Mouse (Mus musculus) gastrocnemius, adult 8-10 months (tissue): ENCODE measurements around the gene Atp5g3. TPM values are rescaled to one million over a fixed set of nuclear protein-coding genes. Genes with fewer than 3 reads are reported as not detected.
"Not testable (repeated sequence)": the region's sequence is repeated elsewhere in the genome, so short reads cannot be mapped to it uniquely, and the experiment has no call there.

Source experiments
- DNase-seq, 2 experiments: peaks; one replicate each; pipeline ENCODE4 v3.0.0; 2022; ENCODE audit warnings: low spot score in 2 of 2
- total RNA-seq, 4 experiments: library from RNA; stranded (reverse); gene quantifications; 2 replicates each; pipeline ENCODE4 v1.2.4; 2022

Gene Atp5g3
- total RNA-seq, 4 experiments from 2014 or later, result 989 to 1,084 (median 1,053) TPM

- DNase-seq, result not testable (repeated sequence)
Observed at GRCm38 (mm10) chr2:73896919-73897318, 14.2 kb downstream of the Atp5g3 start.

GRCm38 (mm10) chr2:73893473-73894270, 17.5 kb downstream of the Atp5g3 start:
- no peak for DNase-seq

DNA sequence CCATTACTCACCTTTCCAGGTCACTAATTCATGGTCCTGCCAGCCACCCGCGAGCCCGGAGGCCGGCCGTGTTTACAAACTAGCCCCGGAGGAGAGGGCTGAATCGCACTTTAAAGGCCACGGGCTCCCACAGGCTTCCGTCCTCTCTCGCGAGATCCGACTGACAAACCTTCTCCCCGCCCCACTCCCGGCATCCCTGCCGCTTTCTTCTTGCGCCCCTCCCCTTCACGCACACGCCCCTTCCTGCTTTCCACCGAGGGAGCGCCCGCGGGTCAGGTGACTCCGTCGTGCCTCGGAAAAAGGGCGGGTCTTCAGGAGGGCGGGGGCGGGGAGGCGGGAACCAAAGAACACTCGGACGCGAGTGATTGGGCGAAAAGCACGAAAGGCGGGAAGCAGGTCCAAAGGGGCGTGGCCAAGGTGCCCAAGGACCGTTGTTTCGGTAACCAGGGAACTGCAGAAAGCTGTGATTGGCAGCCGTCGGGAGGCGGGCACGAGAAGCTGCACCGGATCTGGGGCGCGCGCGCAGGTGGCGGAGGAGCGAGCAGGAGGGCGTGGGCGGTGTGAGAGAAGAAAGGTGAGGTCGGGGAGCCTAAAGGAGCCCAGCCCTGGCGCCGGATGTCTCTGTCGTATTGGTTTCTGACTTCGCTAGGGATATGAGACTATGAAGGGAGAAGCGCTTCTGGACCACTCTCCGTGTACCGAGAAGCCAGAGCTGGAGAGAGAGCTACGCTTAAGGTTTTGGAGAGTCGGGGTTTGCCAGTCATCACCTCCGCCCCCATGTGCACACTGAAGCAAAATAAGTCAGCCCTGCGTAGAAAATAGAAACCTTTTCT, 18.4 kb downstream of the Atp5g3 start, which contains the start of gene Atf2:
Atf2 (minus strand) TSS at position 176 of the 833 bp plus-strand sequence.
- DNase-seq, result peak; percentile 97 to 98

DNA sequence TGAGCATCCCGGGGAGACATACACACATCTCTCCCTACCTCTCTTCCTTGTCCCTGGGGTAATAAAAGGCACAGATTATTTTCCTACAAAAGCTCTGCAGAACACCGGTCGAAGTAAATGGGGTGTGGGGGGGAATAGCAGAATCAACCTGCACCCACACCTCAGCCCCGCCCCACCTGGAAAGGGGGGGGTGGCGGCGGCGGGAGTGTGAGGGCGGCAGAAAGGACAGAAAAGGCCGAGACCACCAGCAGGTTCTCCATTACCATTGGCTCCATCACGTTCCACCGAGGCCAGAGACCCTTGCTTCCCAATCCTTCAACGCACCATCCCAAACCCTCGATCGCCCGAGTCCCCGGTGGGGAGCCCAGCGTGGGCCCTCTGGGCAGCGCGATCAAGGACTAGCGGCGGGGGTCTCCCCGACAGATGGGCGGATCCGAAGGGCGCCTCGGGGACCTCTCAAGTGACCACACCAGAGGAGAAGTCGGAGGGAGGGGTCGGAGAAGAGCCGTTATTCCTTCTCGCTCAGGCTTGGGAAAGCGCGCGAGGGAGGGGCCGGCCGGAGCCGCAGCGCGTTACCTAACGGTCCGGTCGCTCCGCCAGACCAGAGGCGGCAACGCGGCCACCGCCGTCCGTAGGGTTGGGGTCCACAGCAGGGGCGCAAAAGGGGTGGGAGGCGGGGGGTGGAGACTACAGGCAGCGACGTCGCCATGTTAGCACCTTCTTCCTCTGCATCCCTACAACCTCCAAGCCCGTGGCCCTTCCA, 19.2 kb downstream of the Atp5g3 start:
- no peak for DNase-seq

GRCm38 (mm10) chr2:73885997-73886396, 25.1 kb downstream of the Atp5g3 start:
- DNase-seq, result no peak

GRCm38 (mm10) chr2:73877891-73878290, 33.2 kb downstream of the Atp5g3 start:
- no peak for DNase-seq

GRCm38 (mm10) chr2:73867764-73868487, 43.2 kb downstream of the Atp5g3 start:
- peak; percentile 47 to 64 for DNase-seq

GRCm38 (mm10) chr2:73860046-73860624, 51.0 kb downstream of the Atp5g3 start:
- no peak for DNase-seq

Other genes with a start within 250 kb of the Atp5g3 start
- gene Chn1, start 136.0 kb downstream of the Atp5g3 start, total RNA-seq, result 1 to 10 TPM; 1.7 to 4.8 (median 3.3) TPM
- 10 to 100 TPM; 22.5 to 29.9 (median 25.7) TPM for gene Atf2, start 18.7 kb downstream of the Atp5g3 start, total RNA-seq